Mouse (Mus musculus) lung, postnatal 0 days (tissue): ENCODE data around the gene Dnajb4.

ENCODE experiments used
- CTCF ChIP-seq: IDR thresholded peaks from 2 replicates; pipeline ENCODE4 v1.5.1; 2016; ENCODE audit warnings: antibody characterized with exemption, mild to moderate bottlenecking
- EP300 ChIP-seq: IDR thresholded peaks from 2 replicates; pipeline ENCODE4 v1.6.1; 2016; ENCODE audit warnings: antibody characterized with exemption, mild to moderate bottlenecking, control low read depth

DNA sequence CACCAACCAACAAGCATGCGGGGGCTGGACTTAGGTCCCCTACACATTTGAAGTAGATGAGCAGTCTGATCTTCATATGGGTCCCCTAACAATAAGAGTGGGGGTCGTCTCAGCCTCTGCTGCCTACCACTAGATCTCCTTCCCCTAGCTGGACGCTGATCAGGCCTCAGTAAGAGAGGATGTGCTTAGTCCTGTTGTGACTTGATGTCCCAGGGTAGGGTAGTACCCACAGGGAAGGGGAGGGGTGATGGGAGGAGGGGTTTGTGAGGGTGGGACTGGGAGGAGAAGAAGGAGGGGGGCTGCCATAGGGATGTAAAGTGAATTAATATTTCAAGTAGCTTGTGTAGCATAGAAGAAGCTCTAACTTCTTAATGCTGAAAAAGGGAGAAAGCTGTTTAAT lies 11.0 kb downstream of the Dnajb4 start:
- TF ChIP-seq CTCF (no peak), EP300 (no peak)
